In genomic region chr3:88297321-88297851, GRCm38 (mm10) we compare ENCODE assay signal across 8 mouse cellular contexts. TPM values are rescaled to one million over a fixed set of nuclear protein-coding genes. Genes with fewer than 3 reads are reported as not detected.
DNase-seq lines count a peak whose midpoint lies in the region; ATAC-seq and TF ChIP-seq lines count a peak whose summit lies in the region.

No protein-coding gene starts in this region.

- no peaks in the 10 kb centered on the region for H3K27me3 ChIP-seq in kidney, embryonic 16.5 days (ENCODE audit: insufficient read depth, low read length)
- no peaks in the 10 kb centered on the region for H3K27me3 ChIP-seq in G1E (ENCODE audit: insufficient read depth, low read length)
- H3K27me3 ChIP-seq in embryonic facial prominence, embryonic 12.5 days, result no peaks in the 10 kb centered on the region

- H3K4me2 ChIP-seq in kidney, embryonic 16.5 days (replicated peaks; ENCODE audit: low read depth, low read length), result peak overlapping the region; percentile 74
- peak overlapping the region; percentile 85 for H3K4me2 ChIP-seq in embryonic facial prominence, embryonic 12.5 days (replicated peaks)

- TF ChIP-seq CTCF in G1E (IDR thresholded peaks at IDR 0.05; ENCODE audit: low read depth, low read length), result no peak

- H3K4me1 ChIP-seq in kidney, embryonic 16.5 days (ENCODE audit: insufficient read depth, low read length), result peaks cover 18% of the 10 kb centered on the region
- peaks cover 32% of the 10 kb centered on the region for H3K4me1 ChIP-seq in G1E (ENCODE audit: insufficient read depth, low read depth, low read length)
- H3K4me1 ChIP-seq in embryonic facial prominence, embryonic 12.5 days, result peaks cover 14% of the 10 kb centered on the region

- peak overlapping the region; percentile 97 for H3K9ac ChIP-seq in kidney, embryonic 16.5 days (replicated peaks; ENCODE audit: low read length)
- H3K9ac ChIP-seq in embryonic facial prominence, embryonic 12.5 days, result peak overlapping the region; percentile 84

- DNase-seq in kidney, adult 8-10 months, result no peak
- DNase-seq in G1E (ENCODE audit: low spot score), result peak; percentile 11
- peak; percentile 83 for DNase-seq in telencephalon, adult 2 months (ENCODE audit: low read depth, low spot score)
- no peak for DNase-seq in thymus, postnatal 0 days (ENCODE audit: low spot score)

- H3K4me3 ChIP-seq in kidney, embryonic 16.5 days (ENCODE audit: low read length), result peak overlapping the region; percentile 97
- peak overlapping the region; percentile 74 for H3K4me3 ChIP-seq in G1E (ENCODE audit: low read depth, low read length)
- peak overlapping the region; percentile 78 for H3K4me3 ChIP-seq in embryonic facial prominence, embryonic 12.5 days

- WGBS in kidney, embryonic 16.5 days, result under 1% methylated on average over 30 of the region's 30 CpGs
- under 1% methylated on average over 30 of the region's 30 CpGs for WGBS in embryonic facial prominence, embryonic 12.5 days

- peaks cover 29% of the 10 kb centered on the region for H3K36me3 ChIP-seq in kidney, embryonic 16.5 days (ENCODE audit: insufficient read depth, low read length)
- peaks cover 58% of the 10 kb centered on the region for H3K36me3 ChIP-seq in G1E (replicated peaks)
- H3K36me3 ChIP-seq in embryonic facial prominence, embryonic 12.5 days, result peaks cover 32% of the 10 kb centered on the region

- H3K27ac ChIP-seq in kidney, embryonic 16.5 days (ENCODE audit: low read length), result peak overlapping the region; percentile 95
- peak overlapping the region; percentile 94 for H3K27ac ChIP-seq in embryonic facial prominence, embryonic 12.5 days

- no peaks in the 10 kb centered on the region for H3K9me3 ChIP-seq in kidney, embryonic 16.5 days (ENCODE audit: low read length)
- no peaks in the 10 kb centered on the region for H3K9me3 ChIP-seq in G1E (replicated peaks)
- no peaks in the 10 kb centered on the region for H3K9me3 ChIP-seq in embryonic facial prominence, embryonic 12.5 days

- ATAC-seq in kidney, embryonic 16.5 days (ENCODE audit: low FRiP score, low TSS enrichment), result no peak
- ATAC-seq in G1E (ENCODE audit: extremely low read depth, insufficient number of reproducible peaks, low FRiP score, poor library complexity, severe bottlenecking), result no peak
- no peak for ATAC-seq in embryonic facial prominence, embryonic 12.5 days (ENCODE audit: insufficient number of reproducible peaks, insufficient read depth, low FRiP score, low TSS enrichment)
- peak; percentile 25 for ATAC-seq in inflammation-experienced regulatory T-cells, adult 6 months
- ATAC-seq in megakaryocyte, adult 5-6 weeks (ENCODE audit: poor library complexity, severe bottlenecking), result peak; percentile 17

RNA-seq across cellular contexts. Expression of gene Cct3, which starts 0.5 kb away (rescaled TPM):
- polyA plus RNA-seq in kidney, embryonic 16.5 days (2015; fragmentation: Nextera tagmentation; extraction: Ambion mirVana), result 575 and 599 TPM in 2 replicates
- total RNA-seq in G1E (2014; fragmentation: Nextera tagmentation) (213 and 234 TPM in 2 replicates), G1E (2017) (292 and 314 TPM in 2 replicates)
- polyA plus RNA-seq in G1E (2012), result 27.9 and 28.7 TPM in 2 replicates
- polyA plus RNA-seq in embryonic facial prominence, embryonic 12.5 days (2016; fragmentation: Nextera tagmentation; extraction: Ambion mirVana), result 600 and 614 TPM in 2 replicates
- polyA plus RNA-seq in inflammation-experienced regulatory T-cells, adult 6 months (2017; shearing (Covaris generic)), result 100 to 1,000 TPM; 157 to 218 (median 188) TPM
- total RNA-seq in megakaryocyte, adult 5-6 weeks (2015), result 153 and 179 TPM in 2 replicates
- total RNA-seq in megakaryocyte, adult 5-6 weeks (2017), result 90.2 and 91.2 TPM in 2 replicates
- 401 and 428 TPM in 2 replicates for polyA plus RNA-seq in thymus, postnatal 0 days (2015; fragmentation: Nextera tagmentation; extraction: Ambion mirVana)

RNA-seq across cellular contexts. Expression of gene Tsacc, which starts 0.6 kb away (rescaled TPM):
- 12.3 and 15.3 TPM in 2 replicates for polyA plus RNA-seq in kidney, embryonic 16.5 days (2015; fragmentation: Nextera tagmentation; extraction: Ambion mirVana)
- 11.5 and 17.6 TPM in 2 replicates for total RNA-seq in G1E (2014; fragmentation: Nextera tagmentation)
- 6.3 and 13.9 TPM in 2 replicates for total RNA-seq in G1E (2017)
- polyA plus RNA-seq in G1E (2012), result 0.74 and 1.1 TPM in 2 replicates
- polyA plus RNA-seq in embryonic facial prominence, embryonic 12.5 days (2016; fragmentation: Nextera tagmentation; extraction: Ambion mirVana), result 16.1 and 16.9 TPM in 2 replicates
- 1 to 10 TPM; 2.3 to 6.2 (median 3.6) TPM for polyA plus RNA-seq in inflammation-experienced regulatory T-cells, adult 6 months (2017; shearing (Covaris generic))
- total RNA-seq in megakaryocyte, adult 5-6 weeks (2015), result 2.8 and 6.6 TPM in 2 replicates
- 0.95 and 3.5 TPM in 2 replicates for total RNA-seq in megakaryocyte, adult 5-6 weeks (2017)
- 15.6 and 16.2 TPM in 2 replicates for polyA plus RNA-seq in thymus, postnatal 0 days (2015; fragmentation: Nextera tagmentation; extraction: Ambion mirVana)

RNA-seq across cellular contexts. Expression of gene Gm38392, which starts 10.4 kb away (rescaled TPM):
- polyA plus RNA-seq in kidney, embryonic 16.5 days (2015; fragmentation: Nextera tagmentation; extraction: Ambion mirVana), result 0.15 and 2.2 TPM in 2 replicates
- total RNA-seq in G1E (2014; fragmentation: Nextera tagmentation), result not detected in 2 replicates
- total RNA-seq in G1E (2017), result not detected in 2 replicates
- polyA plus RNA-seq in G1E (2012), result not detected in 2 replicates
- polyA plus RNA-seq in embryonic facial prominence, embryonic 12.5 days (2016; fragmentation: Nextera tagmentation; extraction: Ambion mirVana), result not detected in 2 replicates
- polyA plus RNA-seq in inflammation-experienced regulatory T-cells, adult 6 months (2017; shearing (Covaris generic)), result not detected
- total RNA-seq in megakaryocyte, adult 5-6 weeks (2015), result not detected in 2 replicates
- total RNA-seq in megakaryocyte, adult 5-6 weeks (2017), result not detected in 2 replicates
- 0.33 TPM in 1 of 2 replicates, not detected in the other for polyA plus RNA-seq in thymus, postnatal 0 days (2015; fragmentation: Nextera tagmentation; extraction: Ambion mirVana)

RNA-seq across cellular contexts. Expression of gene Glmp, which starts 27.4 kb away (rescaled TPM):
- polyA plus RNA-seq in kidney, embryonic 16.5 days (2015; fragmentation: Nextera tagmentation; extraction: Ambion mirVana), result 273 and 278 TPM in 2 replicates
- 119 and 123 TPM in 2 replicates for total RNA-seq in G1E (2014; fragmentation: Nextera tagmentation)
- 65.7 and 89.1 TPM in 2 replicates for total RNA-seq in G1E (2017)
- 31.4 and 67.5 TPM in 2 replicates for polyA plus RNA-seq in G1E (2012)
- polyA plus RNA-seq in embryonic facial prominence, embryonic 12.5 days (2016; fragmentation: Nextera tagmentation; extraction: Ambion mirVana), result 169 and 174 TPM in 2 replicates
- polyA plus RNA-seq in inflammation-experienced regulatory T-cells, adult 6 months (2017; shearing (Covaris generic)), result 100 to 1,000 TPM; 335 to 443 (median 344) TPM
- total RNA-seq in megakaryocyte, adult 5-6 weeks (2015), result 146 and 170 TPM in 2 replicates
- total RNA-seq in megakaryocyte, adult 5-6 weeks (2017), result 40.6 and 45.1 TPM in 2 replicates
- 209 and 236 TPM in 2 replicates for polyA plus RNA-seq in thymus, postnatal 0 days (2015; fragmentation: Nextera tagmentation; extraction: Ambion mirVana)

RNA-seq across cellular contexts. Expression of gene Tmem79, which starts 38.6 kb away (rescaled TPM):
- polyA plus RNA-seq in kidney, embryonic 16.5 days (2015; fragmentation: Nextera tagmentation; extraction: Ambion mirVana), result 7.8 and 7.9 TPM in 2 replicates
- total RNA-seq in G1E (2014; fragmentation: Nextera tagmentation), result 3.8 and 8.1 TPM in 2 replicates
- total RNA-seq in G1E (2017), result 1.1 and 1.6 TPM in 2 replicates
- 1.3 and 2.7 TPM in 2 replicates for polyA plus RNA-seq in G1E (2012)
- polyA plus RNA-seq in embryonic facial prominence, embryonic 12.5 days (2016; fragmentation: Nextera tagmentation; extraction: Ambion mirVana), result 4.5 and 4.8 TPM in 2 replicates
- 1 to 10 TPM; 1.2 to 2.4 (median 1.8) TPM for polyA plus RNA-seq in inflammation-experienced regulatory T-cells, adult 6 months (2017; shearing (Covaris generic))
- 2.6 TPM in 1 of 2 replicates, not detected in the other for total RNA-seq in megakaryocyte, adult 5-6 weeks (2015)
- total RNA-seq in megakaryocyte, adult 5-6 weeks (2017), result 1.2 TPM in 1 of 2 replicates, not detected in the other
- polyA plus RNA-seq in thymus, postnatal 0 days (2015; fragmentation: Nextera tagmentation; extraction: Ambion mirVana), result 3.0 and 4.1 TPM in 2 replicates

Comparison
In these comparisons a context has a peak if more than half of its experiments do, and no peak if none do; other contexts are left out.
1. ATAC-seq: peak in inflammation-experienced regulatory T-cells, adult 6 months (single experiment) and megakaryocyte, adult 5-6 weeks (single experiment); none in kidney, embryonic 16.5 days (single experiment), G1E (single experiment) and embryonic facial prominence, embryonic 12.5 days (single experiment).
2. DNase-seq: peak in G1E (single experiment) and telencephalon, adult 2 months (single experiment); none in kidney, adult 8-10 months (0 of 2) and thymus, postnatal 0 days (single experiment).
3. Peak in every context shown above with its lines, with median percentiles within 50 percentile points of each other: H3K4me3 ChIP-seq.